Mouse (Mus musculus) embryonic facial prominence, embryonic 13.5 days (tissue): ENCODE results near the gene Gm12216. TPM values are rescaled to one million over a fixed set of nuclear protein-coding genes. Genes with fewer than 3 reads are reported as not detected.
"Not testable (repeated sequence)": the region's sequence is repeated elsewhere in the genome, so short reads cannot be mapped to it uniquely, and the experiment has no call there.

Experiments
- ATAC-seq: fragments of 200-750 bp; cut with Nextera tagmentation; 2 replicates; pipeline ENCODE4 v1.8.0; 2017; ENCODE audit warnings: low read depth; ENCODE audit not compliant: insufficient number of reproducible peaks, insufficient read depth, low FRiP score, low TSS enrichment
- H3K27ac ChIP-seq: fragments of 300-500 bp; sonication (generic); 2 replicates; pipeline ENCODE4 v1.5.1; 2015; ENCODE audit warnings: moderate library complexity, mild to moderate bottlenecking, inconsistent platforms
- H3K27me3 ChIP-seq: fragments of 300-500 bp; sonication (generic); 2 replicates; pipeline ENCODE4 v1.6.1; 2015; ENCODE audit warnings: mild to moderate bottlenecking, inconsistent platforms
- H3K36me3 ChIP-seq: fragments of 300-500 bp; sonication (generic); 2 replicates; pipeline ENCODE4 v1.6.1; 2015; ENCODE audit warnings: mild to moderate bottlenecking, inconsistent platforms
- H3K4me1 ChIP-seq: fragments of 300-500 bp; sonication (generic); 2 replicates; pipeline ENCODE4 v1.6.1; 2015; ENCODE audit warnings: inconsistent platforms
- H3K4me2 ChIP-seq: fragments of 300-500 bp; sonication (generic); 2 replicates; pipeline ENCODE4 v1.6.1; 2015; ENCODE audit warnings: moderate library complexity, mild to moderate bottlenecking, inconsistent platforms
- H3K4me3 ChIP-seq: fragments of 300-500 bp; sonication (generic); 2 replicates; pipeline ENCODE4 v1.5.1; 2015; ENCODE audit warnings: mild to moderate bottlenecking, inconsistent platforms
- H3K9ac ChIP-seq: fragments of 300-500 bp; sonication (generic); 2 replicates; pipeline ENCODE4 v1.6.1; 2015; ENCODE audit warnings: mild to moderate bottlenecking, inconsistent platforms
- H3K9me3 ChIP-seq: fragments of 300-500 bp; sonication (generic); 2 replicates; pipeline ENCODE4 v1.6.1; 2016; ENCODE audit warnings: inconsistent platforms
- WGBS: fragments of 180-500 bp; shearing (Covaris S2); methylation state at CpG from one replicate; pipeline ENCODE4 v1.1.7; 2015; ENCODE audit warnings: mixed read lengths; 5-methylcytosine and 5-hydroxymethylcytosine counted together
- polyA plus RNA-seq: library from polyadenylated mRNA; unstranded; fragments of >200 nt; fragmentation: Nextera tagmentation; extraction: Ambion mirVana; gene quantifications from 2 replicates; pipeline ENCODE4 v1.2.1, GENCODE M21; 2015

The Gm12216 gene
- polyA plus RNA-seq, 1 experiment from 2014 or later = not detected

GRCm38 (mm10) chr11:53891505-53892451, 32.7 kb upstream of the Gm12216 start, which contains the start of gene Slc22a5:
Gene Slc22a5 (minus strand): TSS chr11:53891660.
- H3K9ac ChIP-seq = peak within 1 kb of the TSS; percentile 76
- H3K27ac ChIP-seq = peak within 1 kb of the TSS; percentile 68
- H3K27me3 ChIP-seq = no peaks in the 10 kb centered on the region
- H3K4me1 ChIP-seq = peaks cover 24% of the 10 kb centered on the region
- no peaks in the 10 kb centered on the region for H3K9me3 ChIP-seq
- no peaks in the 10 kb centered on the region for H3K36me3 ChIP-seq
- peak within 1 kb of the TSS; percentile 92 for H3K4me2 ChIP-seq
- H3K4me3 ChIP-seq = peak within 1 kb of the TSS; percentile 63
- peak; percentile 94 for ATAC-seq
- 3% methylated on average over 63 of the region's 63 CpGs for WGBS

GRCm38 (mm10) chr11:53890906-53891504, 31.9 kb upstream of the Gm12216 start:
- ATAC-seq = no peak
- Histone ChIP-seq H3K4me2 (peak overlapping the region; percentile 92), H3K4me1 (peaks cover 24% of the 10 kb centered on the region), H3K36me3 (peaks cover 3% of the 10 kb centered on the region; the same call in 1 of the 2 replicates), H3K4me3 (peak overlapping the region; percentile 63), H3K27ac (peak overlapping the region; percentile 68), H3K27me3 (no peaks in the 10 kb centered on the region), H3K9me3 (no peaks in the 10 kb centered on the region), H3K9ac (peak overlapping the region; percentile 76)
- 3% methylated on average over 33 of the region's 33 CpGs for WGBS

- peaks cover 24% of the 10 kb centered on the region for H3K4me1 ChIP-seq
- H3K27me3 ChIP-seq = no peaks in the 10 kb centered on the region
- H3K4me3 ChIP-seq = peak overlapping the region; percentile 63
- peak overlapping the region; percentile 92 for H3K4me2 ChIP-seq
- no peak overlapping the region for H3K27ac ChIP-seq
- H3K9me3 ChIP-seq = no peaks in the 10 kb centered on the region
- no peak for ATAC-seq
- H3K9ac ChIP-seq = 0 out of 2 replicates have a peak overlapping the region, but pooled peaks have one; percentile 76
- 81% methylated on average over 2 of the region's 2 CpGs for WGBS
- H3K36me3 ChIP-seq = peaks cover 3% of the 10 kb centered on the region; the same call in 1 of the 2 replicates
These were observed 31.2 kb upstream of the Gm12216 start for GRCm38 (mm10) chr11:53890225-53890624.

GRCm38 (mm10) chr11:53889091-53889645, 30.1 kb upstream of the Gm12216 start:
- no peak overlapping the region for H3K27ac ChIP-seq
- no peaks in the 10 kb centered on the region for H3K27me3 ChIP-seq
- H3K9ac ChIP-seq = 0 out of 2 replicates have a peak overlapping the region, but pooled peaks have one; percentile 16
- peaks cover 24% of the 10 kb centered on the region for H3K4me1 ChIP-seq
- peak overlapping the region; percentile 22; the same call in 1 of the 2 replicates for H3K4me2 ChIP-seq
- no peak for ATAC-seq
- H3K36me3 ChIP-seq = peaks cover 3% of the 10 kb centered on the region; the same call in 1 of the 2 replicates
- 49% methylated on average over 4 of the region's 4 CpGs for WGBS
- H3K9me3 ChIP-seq = no peaks in the 10 kb centered on the region
- no peak overlapping the region for H3K4me3 ChIP-seq

GRCm38 (mm10) chr11:53888242-53888641, 29.2 kb upstream of the Gm12216 start:
- Histone ChIP-seq H3K27me3 (no peaks in the 10 kb centered on the region), H3K4me3 (no peak overlapping the region), H3K9me3 (no peaks in the 10 kb centered on the region), H3K4me2 (no peak overlapping the region), H3K27ac (no peak overlapping the region), H3K4me1 (peaks cover 24% of the 10 kb centered on the region), H3K9ac (no peak overlapping the region), H3K36me3 (peaks cover 7% of the 10 kb centered on the region; the same call in 1 of the 2 replicates)
- WGBS = 78% methylated on average over 4 of the region's 4 CpGs
- ATAC-seq = no peak

GRCm38 (mm10) chr11:53883287-53883686, 24.2 kb upstream of the Gm12216 start:
- Histone ChIP-seq H3K27me3 (no peaks in the 10 kb centered on the region), H3K4me2 (no peak overlapping the region), H3K4me3 (no peak overlapping the region), H3K4me1 (peaks cover 3% of the 10 kb centered on the region), H3K27ac (no peak overlapping the region), H3K9me3 (no peaks in the 10 kb centered on the region), H3K9ac (no peak overlapping the region), H3K36me3 (peaks cover 12% of the 10 kb centered on the region; the same call in 1 of the 2 replicates)
- no peak for ATAC-seq
- 89% methylated on average over 2 of the region's 2 CpGs for WGBS

GRCm38 (mm10) chr11:53878096-53878495, 19.0 kb upstream of the Gm12216 start:
- WGBS = 74% methylated on average over 5 of the region's 5 CpGs
- H3K4me3 ChIP-seq, H3K4me2 ChIP-seq, H3K27ac ChIP-seq, ATAC-seq, H3K27me3 ChIP-seq, H3K9me3 ChIP-seq, H3K36me3 ChIP-seq, H3K4me1 ChIP-seq, H3K9ac ChIP-seq: not testable (repeated sequence)

GRCm38 (mm10) chr11:53876488-53876887, 17.4 kb upstream of the Gm12216 start:
- Histone ChIP-seq H3K4me1 (no peaks in the 10 kb centered on the region), H3K36me3 (peaks cover 16% of the 10 kb centered on the region), H3K27ac (no peak overlapping the region), H3K4me3 (no peak overlapping the region), H3K4me2 (no peak overlapping the region), H3K9ac (no peak overlapping the region), H3K27me3 (no peaks in the 10 kb centered on the region), H3K9me3 (no peaks in the 10 kb centered on the region)
- no peak for ATAC-seq
- 86% methylated on average over 4 of the region's 4 CpGs for WGBS

- Histone ChIP-seq H3K9ac (no peak overlapping the region), H3K4me3 (no peak overlapping the region), H3K36me3 (peaks cover 31% of the 10 kb centered on the region), H3K4me2 (no peak overlapping the region), H3K9me3 (no peaks in the 10 kb centered on the region), H3K4me1 (no peaks in the 10 kb centered on the region), H3K27ac (no peak overlapping the region), H3K27me3 (no peaks in the 10 kb centered on the region)
- no peak for ATAC-seq
- WGBS = 60% methylated on average over 4 of the region's 4 CpGs
These were observed 15.7 kb upstream of the Gm12216 start for GRCm38 (mm10) chr11:53874706-53875105.

- H3K36me3 ChIP-seq = peaks cover 31% of the 10 kb centered on the region
- WGBS = 51% methylated on average over 5 of the region's 5 CpGs
- not testable (repeated sequence) for H3K9me3 ChIP-seq, H3K4me1 ChIP-seq, ATAC-seq, H3K4me3 ChIP-seq, H3K4me2 ChIP-seq, H3K27ac ChIP-seq, H3K27me3 ChIP-seq, H3K9ac ChIP-seq
These were observed 15.1 kb upstream of the Gm12216 start for GRCm38 (mm10) chr11:53873909-53874704.
